Mouse (Mus musculus) forebrain, embryonic 11.5 days (tissue): ENCODE data around the gene 1700037H04Rik. TPM values are rescaled to one million over a fixed set of nuclear protein-coding genes. Genes with fewer than 3 reads are reported as not detected.

Source experiments
- ATAC-seq: fragments of 200-750 bp; cut with Nextera tagmentation; replicated peaks from 2 replicates; pipeline ENCODE4 v1.8.0; 2017; ENCODE audit warnings: moderate TSS enrichment; ENCODE audit not compliant: low FRiP score
- DNase-seq: peaks from one replicate; pipeline ENCODE4 v3.0.0-alpha.2; 2017; ENCODE audit warnings: low spot score
- H3K27ac ChIP-seq: fragments of 300-500 bp; sonication (generic); 2 replicates; pipeline ENCODE4 v1.5.1; 2014; ENCODE audit warnings: low read depth, low read length
- H3K27me3 ChIP-seq: fragments of 300-500 bp; sonication (generic); 2 replicates; pipeline ENCODE4 v1.6.1; 2014; ENCODE audit warnings: mild to moderate bottlenecking, low read length, mixed read lengths; ENCODE audit not compliant: control insufficient read depth, insufficient read depth
- H3K36me3 ChIP-seq: fragments of 300-500 bp; sonication (generic); 2 replicates; pipeline ENCODE4 v1.6.1; 2014; ENCODE audit warnings: mild to moderate bottlenecking, low read length, moderate library complexity, mixed read lengths; ENCODE audit not compliant: control insufficient read depth, insufficient read depth
- H3K4me1 ChIP-seq: fragments of 300-500 bp; sonication (generic); replicated peaks from 2 replicates; pipeline ENCODE4 v1.6.1; 2014; ENCODE audit warnings: low read length, mixed read lengths; ENCODE audit not compliant: control insufficient read depth, insufficient read depth
- H3K4me2 ChIP-seq: fragments of 300-500 bp; sonication (generic); 2 replicates; pipeline ENCODE4 v1.6.1; 2014; ENCODE audit warnings: low read depth, mild to moderate bottlenecking, low read length, moderate library complexity, mixed read lengths; ENCODE audit not compliant: severe bottlenecking
- H3K4me3 ChIP-seq: fragments of 300-500 bp; sonication (generic); 2 replicates; pipeline ENCODE4 v1.5.1; 2014; ENCODE audit warnings: low read depth, low read length
- H3K9ac ChIP-seq: fragments of 300-500 bp; sonication (generic); 2 replicates; pipeline ENCODE4 v1.6.1; 2014; ENCODE audit warnings: low read length
- H3K9me3 ChIP-seq: fragments of 300-500 bp; sonication (generic); 2 replicates; pipeline ENCODE4 v1.6.1; 2016; ENCODE audit warnings: low read length, mixed read lengths; ENCODE audit not compliant: control insufficient read depth
- WGBS: fragments of 180-500 bp; shearing (Covaris S2); extraction: QIAGEN DNeasy Blood & Tissue Kit; methylation state at CpG from one replicate; pipeline ENCODE4 v1.1.7; 2014; 5-methylcytosine and 5-hydroxymethylcytosine counted together
- polyA plus RNA-seq: library from polyadenylated mRNA; unstranded; fragments of >200 nt; fragmentation: Nextera tagmentation; extraction: Ambion mirVana; gene quantifications from 2 replicates; pipeline ENCODE4 v1.2.1, GENCODE M21; 2014

The 1700037H04Rik gene
- polyA plus RNA-seq, 1 experiment from 2014 or later = 122 TPM

DNA sequence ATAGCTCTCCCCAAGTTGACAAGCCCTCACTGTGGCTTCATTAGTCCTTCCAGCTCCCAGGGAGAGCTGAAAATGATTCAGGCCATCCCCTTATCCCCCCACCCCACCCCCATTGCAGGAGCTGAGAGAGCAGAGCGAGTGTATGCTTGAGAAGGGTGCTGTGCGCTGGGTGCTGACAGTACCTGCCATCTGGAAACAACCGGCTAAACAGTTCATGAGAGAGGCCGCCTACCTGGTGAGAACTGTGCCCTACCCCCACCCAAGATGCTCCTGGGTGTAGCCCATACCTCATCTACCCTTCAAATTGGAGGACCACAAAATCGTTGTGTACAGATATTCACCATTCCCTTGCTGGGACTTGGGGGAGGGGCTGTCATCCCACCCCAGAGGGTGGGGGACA is 20.6 kb downstream of the 1700037H04Rik start:
- DNase-seq = no peak
- no peaks in the 10 kb centered on the region; the same call in 1 of the 2 replicates for H3K36me3 ChIP-seq
- whole genome bisulfite sequencing = 86% methylated on average over 5 of the region's 5 CpGs
- H3K4me3 ChIP-seq = no peak overlapping the region
- H3K27me3 ChIP-seq = no peaks in the 10 kb centered on the region
- H3K9me3 ChIP-seq = no peaks in the 10 kb centered on the region
- H3K4me1 ChIP-seq = no peaks in the 10 kb centered on the region
- no peak for ATAC-seq
- no peak overlapping the region for H3K4me2 ChIP-seq
- no peak overlapping the region for H3K9ac ChIP-seq
- no peak overlapping the region for H3K27ac ChIP-seq

DNA sequence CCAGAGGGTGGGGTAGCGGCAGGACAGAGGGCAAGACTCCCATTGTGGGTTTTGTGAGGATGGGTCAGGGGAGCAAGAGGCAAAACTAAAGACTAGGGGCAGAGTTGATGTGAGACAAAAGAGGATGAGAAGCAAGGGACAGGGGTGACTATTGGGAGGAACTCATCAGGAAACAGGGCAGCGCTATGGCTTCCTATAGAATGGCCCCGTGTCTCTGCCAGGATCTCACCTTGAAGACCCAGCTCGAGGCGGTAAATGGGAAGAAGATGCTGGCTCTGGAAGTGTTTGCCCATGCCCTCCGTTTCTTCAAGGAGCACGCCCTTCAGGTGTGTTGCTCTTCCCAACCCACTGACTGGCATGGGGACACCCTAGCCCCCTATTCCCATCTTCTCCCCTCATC is 21.1 kb downstream of the 1700037H04Rik start:
- ATAC-seq (no peak), DNase-seq (no peak)
- Histone ChIP-seq H3K27ac (no peak overlapping the region), H3K9me3 (no peaks in the 10 kb centered on the region), H3K4me3 (no peak overlapping the region), H3K4me1 (no peaks in the 10 kb centered on the region), H3K4me2 (no peak overlapping the region), H3K27me3 (no peaks in the 10 kb centered on the region), H3K36me3 (no peaks in the 10 kb centered on the region; the same call in 1 of the 2 replicates), H3K9ac (no peak overlapping the region)
- 91% methylated on average over 7 of the region's 7 CpGs for WGBS

DNA sequence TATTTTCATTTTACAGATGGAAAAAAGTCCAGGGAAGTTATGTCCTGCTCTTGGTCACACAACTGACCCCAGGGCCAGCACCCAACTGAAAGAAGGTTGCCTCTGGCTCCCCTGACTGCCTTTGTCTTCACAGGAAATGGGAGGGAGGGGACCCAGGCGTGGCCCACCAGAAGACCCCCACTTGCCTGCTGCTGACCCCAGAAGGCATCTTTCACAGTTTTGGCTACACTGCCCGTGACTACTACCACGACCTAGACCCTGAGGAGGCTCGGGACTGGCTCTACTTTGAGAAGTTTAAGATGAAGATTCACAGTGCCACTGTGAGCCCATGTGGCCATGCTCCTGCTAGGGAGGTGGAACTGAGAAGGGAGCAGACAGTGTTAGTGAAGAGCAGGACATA is 21.6 kb downstream of the 1700037H04Rik start:
- no peaks in the 10 kb centered on the region for H3K9me3 ChIP-seq
- H3K27ac ChIP-seq = no peak overlapping the region
- no peak overlapping the region for H3K9ac ChIP-seq
- no peak for DNase-seq
- no peaks in the 10 kb centered on the region; the same call in 1 of the 2 replicates for H3K36me3 ChIP-seq
- no peaks in the 10 kb centered on the region for H3K4me1 ChIP-seq
- no peak for ATAC-seq
- H3K4me2 ChIP-seq = no peak overlapping the region
- no peaks in the 10 kb centered on the region for H3K27me3 ChIP-seq
- 79% methylated on average over 4 of the region's 4 CpGs for WGBS
- no peak overlapping the region for H3K4me3 ChIP-seq

DNA sequence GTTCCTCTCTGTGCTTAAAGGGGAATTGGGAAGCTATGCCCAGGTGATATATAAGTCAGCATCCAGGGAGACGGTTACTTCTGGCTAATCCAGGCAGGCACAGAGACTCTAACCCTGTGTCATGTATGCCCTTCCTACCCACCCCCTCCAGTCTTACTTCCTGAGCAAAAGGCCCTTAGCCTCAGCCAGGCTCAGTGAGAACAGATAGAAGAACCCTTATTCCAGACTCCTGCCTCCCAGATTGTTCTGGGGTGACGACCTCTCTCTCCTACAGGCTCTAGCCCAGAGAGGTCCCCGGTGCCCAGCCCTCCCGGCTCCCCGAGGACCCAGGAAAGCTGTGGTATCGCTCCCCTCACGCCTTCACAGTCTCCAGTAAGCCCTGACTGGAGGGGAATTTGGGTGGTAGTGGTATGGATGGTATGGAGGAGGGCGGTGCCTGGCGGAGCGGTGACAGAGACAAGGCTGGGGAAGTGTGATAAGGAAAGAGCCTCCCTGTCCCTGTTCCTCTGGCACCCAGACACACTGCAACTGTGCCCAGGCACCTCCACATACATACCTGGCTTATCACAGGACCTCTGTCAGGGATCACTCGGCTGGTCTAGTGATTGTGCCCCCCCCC is 24.3 kb downstream of the 1700037H04Rik start:
- no peak overlapping the region for H3K27ac ChIP-seq
- H3K9me3 ChIP-seq = no peaks in the 10 kb centered on the region
- 78% methylated on average over 11 of the region's 11 CpGs for WGBS
- peak; percentile 58; the same call in 1 of the 2 replicates for ATAC-seq
- no peak overlapping the region for H3K4me2 ChIP-seq
- no peak for DNase-seq
- H3K4me1 ChIP-seq = no peaks in the 10 kb centered on the region
- H3K4me3 ChIP-seq = no peak overlapping the region
- H3K27me3 ChIP-seq = no peaks in the 10 kb centered on the region
- H3K9ac ChIP-seq = no peak overlapping the region
- no peaks in the 10 kb centered on the region; the same call in 1 of the 2 replicates for H3K36me3 ChIP-seq

DNA sequence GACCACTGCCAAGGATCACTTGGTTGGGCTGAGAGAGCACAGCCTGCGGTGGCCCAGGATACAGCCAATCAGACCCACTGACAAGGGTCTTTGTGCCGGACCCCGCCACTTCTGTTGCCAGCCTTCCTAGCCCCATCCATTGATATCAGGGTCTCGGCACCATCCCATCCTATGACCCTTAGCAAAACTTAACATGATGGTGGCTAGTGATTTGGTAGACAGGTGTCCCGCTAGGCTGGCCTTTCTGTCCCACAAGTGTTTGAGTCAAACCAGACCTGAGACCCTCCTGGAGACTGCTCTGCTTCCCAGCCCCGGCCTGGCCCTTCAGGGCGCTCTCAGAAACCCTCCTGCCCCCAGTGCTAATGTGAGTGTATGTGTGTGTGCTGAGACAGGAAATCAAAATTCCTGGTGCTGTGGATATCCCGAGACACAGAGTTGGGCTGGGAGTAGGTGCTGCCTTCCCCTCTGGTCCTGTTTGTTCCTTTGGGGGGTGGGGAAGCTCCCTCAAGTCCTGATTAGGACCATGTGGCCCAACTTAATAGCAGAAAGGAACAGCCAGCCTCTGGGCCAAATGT is 25.0 kb downstream of the 1700037H04Rik start:
- Histone ChIP-seq H3K27ac (no peak overlapping the region), H3K9me3 (no peaks in the 10 kb centered on the region), H3K4me3 (no peak overlapping the region), H3K27me3 (no peaks in the 10 kb centered on the region), H3K4me1 (no peaks in the 10 kb centered on the region), H3K9ac (no peak overlapping the region), H3K36me3 (no peaks in the 10 kb centered on the region; the same call in 1 of the 2 replicates), H3K4me2 (no peak overlapping the region)
- no peak for ATAC-seq
- DNase-seq = no peak
- WGBS = 82% methylated on average over 8 of the region's 8 CpGs

DNA sequence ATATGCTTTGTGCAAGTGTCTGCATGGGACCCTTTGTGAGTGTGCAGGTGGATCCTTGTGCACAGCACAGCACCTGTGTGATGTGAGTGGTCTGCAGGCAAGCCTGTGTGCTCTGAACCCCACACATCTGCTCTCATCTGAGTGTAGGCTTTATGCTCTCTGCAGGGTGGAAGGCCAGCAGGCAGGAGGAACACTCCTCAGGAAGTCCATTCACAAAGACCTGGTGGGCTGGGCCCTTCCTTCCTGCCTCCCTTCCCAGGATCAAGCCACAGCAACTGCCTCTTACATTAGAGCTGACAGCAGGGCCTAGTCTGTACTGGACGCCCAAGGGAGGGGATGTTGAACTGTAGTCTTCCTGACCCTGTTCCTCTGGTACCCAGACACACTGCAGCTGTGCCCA is 25.5 kb downstream of the 1700037H04Rik start:
- Histone ChIP-seq H3K4me2 (no peak overlapping the region), H3K9ac (no peak overlapping the region), H3K27me3 (no peaks in the 10 kb centered on the region), H3K9me3 (no peaks in the 10 kb centered on the region), H3K36me3 (no peaks in the 10 kb centered on the region; the same call in 1 of the 2 replicates), H3K27ac (no peak overlapping the region), H3K4me3 (no peak overlapping the region), H3K4me1 (no peaks in the 10 kb centered on the region)
- 44% methylated on average over 1 of the region's 1 CpGs for WGBS
- ATAC-seq (no peak), DNase-seq (no peak)

DNA sequence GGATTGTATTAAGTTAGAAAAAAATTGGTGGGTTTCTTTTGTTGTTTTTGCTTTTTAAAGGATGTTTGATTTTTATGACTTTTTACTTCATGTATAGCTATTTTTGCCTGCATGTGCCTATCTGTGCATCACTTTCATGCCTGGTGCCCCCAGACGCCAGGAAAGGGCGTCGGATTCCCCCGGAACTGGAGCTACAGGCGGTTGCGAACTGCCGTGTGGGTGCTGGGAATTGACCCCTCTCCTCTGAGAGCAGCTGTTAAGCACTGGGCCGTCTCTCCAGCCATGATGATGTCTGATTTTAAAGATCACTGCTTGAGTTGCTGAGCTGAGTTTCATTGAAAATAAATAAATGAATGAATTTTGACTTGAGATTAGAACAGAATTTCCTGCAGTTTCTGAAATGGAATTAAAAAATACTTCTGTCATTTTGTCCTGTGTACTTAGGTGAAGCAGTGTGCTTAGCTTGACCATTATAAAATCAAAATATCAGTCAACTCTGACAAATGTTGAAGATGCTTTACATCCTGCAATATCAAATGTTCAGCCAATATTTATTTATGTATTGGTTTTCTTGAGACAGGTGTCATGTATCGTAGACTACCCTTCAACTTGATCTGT is 26.8 kb downstream of the 1700037H04Rik start, which contains the start of gene Gm11037:
TSS of gene Gm11037 (plus strand) at position 568 of the 618 bp plus-strand sequence.
- WGBS = 91% methylated on average over 9 of the region's 9 CpGs
- no peak for ATAC-seq

DNA sequence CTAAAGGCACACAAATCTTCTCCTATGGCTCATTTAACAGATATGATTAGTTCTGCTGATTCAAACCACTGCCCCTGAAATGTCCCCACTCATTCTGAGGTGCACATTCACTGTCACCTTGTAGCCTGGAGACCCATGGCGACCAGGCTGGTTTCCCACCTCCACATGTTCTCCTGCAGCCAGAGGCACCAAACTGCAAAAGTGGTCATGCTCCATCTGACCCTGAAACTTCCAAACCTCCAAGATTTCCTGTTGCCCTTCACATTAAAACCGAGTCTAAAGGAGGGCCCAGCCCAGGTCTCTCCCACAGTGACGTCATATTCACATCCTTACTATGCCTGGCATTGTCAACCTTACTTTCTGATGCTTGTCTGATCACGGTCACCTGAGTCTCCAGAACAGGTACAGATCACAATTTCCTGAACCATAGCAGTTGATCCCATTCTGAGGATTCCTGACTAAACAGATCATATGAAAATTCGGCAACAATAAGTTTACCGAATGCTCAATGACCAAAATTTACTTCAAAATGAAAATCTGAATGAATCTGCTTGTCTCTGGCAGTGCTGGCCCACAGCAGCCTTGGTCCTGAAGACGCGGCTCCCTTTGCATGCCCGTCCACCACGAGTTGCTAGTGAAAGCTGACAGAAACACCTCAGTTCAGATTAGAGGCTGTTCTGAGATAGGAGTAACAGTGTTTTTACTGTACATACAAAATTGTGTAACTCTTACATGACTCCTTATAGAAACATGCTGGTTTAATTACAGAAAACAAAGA is 27.6 kb downstream of the 1700037H04Rik start:
- H3K4me2 ChIP-seq = no peak overlapping the region
- H3K9me3 ChIP-seq = no peaks in the 10 kb centered on the region
- no peaks in the 10 kb centered on the region for H3K36me3 ChIP-seq
- H3K4me1 ChIP-seq = peaks cover under 1% of the 10 kb centered on the region; the same call in 1 of the 2 replicates
- no peak overlapping the region for H3K9ac ChIP-seq
- H3K27me3 ChIP-seq = no peaks in the 10 kb centered on the region
- no peak overlapping the region for H3K27ac ChIP-seq
- ATAC-seq = no peak
- no peak overlapping the region for H3K4me3 ChIP-seq
- 87% methylated on average over 10 of the region's 10 CpGs for WGBS
- no peak for DNase-seq

More for the DNA sequence above, 26.8 kb downstream of the 1700037H04Rik start, which contains the start of gene Gm11037:
- no peak within 1 kb of the TSS for H3K27ac ChIP-seq
- H3K36me3 ChIP-seq = no peaks in the 10 kb centered on the region; the same call in 1 of the 2 replicates
- H3K27me3 ChIP-seq = no peaks in the 10 kb centered on the region
- H3K4me3 ChIP-seq = no peak within 1 kb of the TSS
- no peak within 1 kb of the TSS for H3K4me2 ChIP-seq
- H3K9ac ChIP-seq = no peak within 1 kb of the TSS
- no peaks in the 10 kb centered on the region for H3K4me1 ChIP-seq
- H3K9me3 ChIP-seq = no peaks in the 10 kb centered on the region
- DNase-seq = no peak
